Mouse (Mus musculus): ENCODE measurements around the gene Miga1. TPM values are rescaled to one million over a fixed set of nuclear protein-coding genes. Genes with fewer than 3 reads are reported as not detected.

Miga1 gene
- polyA plus RNA-seq, 1 experiment from 2014 or later: 21.1 TPM

DNA sequence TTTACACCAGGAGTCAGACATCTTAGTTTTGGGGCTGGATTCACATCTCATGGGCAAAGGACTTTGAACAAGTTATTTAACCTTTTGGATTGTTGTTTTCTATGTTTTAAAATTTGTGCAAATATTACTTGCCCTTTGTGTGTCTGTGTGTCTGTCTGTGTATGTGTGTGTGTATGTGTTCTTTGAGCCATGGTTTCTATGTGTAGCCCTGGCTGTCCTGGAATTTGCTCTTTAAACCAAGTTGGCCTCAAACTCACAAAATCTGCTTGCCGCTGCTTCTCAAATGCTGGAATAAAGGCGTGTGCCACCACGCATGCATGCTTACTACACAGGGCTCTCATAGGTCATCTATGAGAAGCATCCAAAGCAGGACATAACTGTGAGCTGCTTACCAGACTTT is 63.3 kb downstream of the Miga1 start:
- no peak overlapping the region for H3K4me2 ChIP-seq (ENCODE audit: low read depth, low read length)
- no peak for DNase-seq (ENCODE audit: low spot score)
- no peak for ATAC-seq (replicated peaks; ENCODE audit: insufficient number of reproducible peaks, low FRiP score, low TSS enrichment, low read depth)
- no peaks in the 10 kb centered on the region; the same call in 1 of the 2 replicates for H3K36me3 ChIP-seq (replicated peaks; ENCODE audit: control insufficient read depth, insufficient read depth, low read depth, low read length)
- 97% methylated on average over 3 of the region's 3 CpGs for WGBS
- no peaks in the 10 kb centered on the region for H3K9me3 ChIP-seq (replicated peaks; ENCODE audit: control insufficient read depth, low read length)
- no peak overlapping the region for H3K27ac ChIP-seq (replicated peaks; ENCODE audit: low read depth, low read length)
- H3K4me3 ChIP-seq (ENCODE audit: low read depth, low read length): no peak overlapping the region
- H3K9ac ChIP-seq (replicated peaks; ENCODE audit: low read length): no peak overlapping the region
- H3K27me3 ChIP-seq (ENCODE audit: control insufficient read depth, insufficient read depth, low read length): no peaks in the 10 kb centered on the region
- H3K4me1 ChIP-seq (ENCODE audit: control insufficient read depth, insufficient read depth, low read length): no peaks in the 10 kb centered on the region

DNA sequence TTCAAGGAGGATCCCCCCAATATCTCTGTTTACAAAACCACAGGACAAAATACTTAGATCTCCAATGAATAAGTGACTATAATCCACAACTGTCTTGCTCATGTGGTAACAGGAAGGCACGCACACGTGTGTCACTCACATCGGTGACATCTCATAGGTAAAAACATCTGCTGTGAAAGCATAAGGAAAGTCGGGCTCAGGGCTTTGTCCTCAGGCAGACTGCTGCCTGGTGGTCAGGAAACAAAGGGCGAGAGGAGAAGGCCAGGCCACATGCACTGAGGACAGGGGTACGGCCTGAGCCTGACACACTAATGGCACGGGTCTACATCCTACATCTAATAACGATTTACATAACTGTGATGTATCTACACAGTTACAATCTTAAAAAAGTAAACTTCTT is 65.2 kb downstream of the Miga1 start:
- no peak overlapping the region for H3K27ac ChIP-seq (replicated peaks; ENCODE audit: low read depth, low read length)
- no peak overlapping the region for H3K9ac ChIP-seq (replicated peaks; ENCODE audit: low read length)
- no peak for ATAC-seq (replicated peaks; ENCODE audit: insufficient number of reproducible peaks, low FRiP score, low TSS enrichment, low read depth)
- no peak overlapping the region for H3K4me2 ChIP-seq (ENCODE audit: low read depth, low read length)
- H3K4me3 ChIP-seq (ENCODE audit: low read depth, low read length): no peak overlapping the region
- 73% methylated on average over 8 of the region's 8 CpGs for WGBS
- H3K36me3 ChIP-seq (replicated peaks; ENCODE audit: control insufficient read depth, insufficient read depth, low read depth, low read length): no peaks in the 10 kb centered on the region; the same call in 1 of the 2 replicates
- no peaks in the 10 kb centered on the region for H3K9me3 ChIP-seq (replicated peaks; ENCODE audit: control insufficient read depth, low read length)
- DNase-seq (ENCODE audit: low spot score): no peak
- H3K27me3 ChIP-seq (ENCODE audit: control insufficient read depth, insufficient read depth, low read length): no peaks in the 10 kb centered on the region
- no peaks in the 10 kb centered on the region for H3K4me1 ChIP-seq (ENCODE audit: control insufficient read depth, insufficient read depth, low read length)

DNA sequence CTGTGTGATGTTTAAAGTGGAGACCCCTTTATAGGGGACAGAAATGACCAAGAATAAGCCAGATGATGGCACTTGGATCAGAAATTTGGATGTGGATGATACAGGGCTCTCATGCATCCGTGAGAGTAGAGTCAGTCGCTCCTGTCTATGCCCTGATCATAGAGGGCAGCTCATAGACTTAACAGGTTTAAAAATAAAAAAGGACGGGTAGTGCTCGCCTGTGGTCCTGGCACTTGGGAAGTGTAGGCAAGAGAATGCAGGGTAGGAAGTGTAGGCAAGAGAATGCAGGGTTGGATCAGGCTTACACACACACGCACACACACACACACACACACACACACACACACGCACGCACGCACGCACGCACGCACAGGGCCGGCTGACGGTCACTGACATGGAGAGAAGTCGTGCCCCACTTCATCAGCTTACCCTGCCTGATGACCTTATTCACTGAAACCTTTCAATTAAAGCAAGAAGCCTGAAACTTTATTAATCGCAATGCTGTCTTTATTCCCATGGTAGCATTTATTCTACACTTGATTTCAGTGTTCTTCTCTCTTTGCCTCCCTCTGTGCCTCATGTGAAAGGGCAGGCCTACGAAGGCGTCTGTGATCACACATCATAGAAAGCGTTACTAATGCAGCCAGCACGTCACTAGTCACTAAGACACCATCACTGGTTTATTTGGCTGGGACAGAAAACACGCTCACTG is 67.1 kb downstream of the Miga1 start:
- H3K9me3 ChIP-seq (replicated peaks; ENCODE audit: control insufficient read depth, low read length): no peaks in the 10 kb centered on the region
- WGBS: 88% methylated on average over 20 of the region's 20 CpGs
- no peaks in the 10 kb centered on the region for H3K27me3 ChIP-seq (ENCODE audit: control insufficient read depth, insufficient read depth, low read length)
- H3K4me1 ChIP-seq (ENCODE audit: control insufficient read depth, insufficient read depth, low read length): no peaks in the 10 kb centered on the region
- H3K4me2 ChIP-seq (ENCODE audit: low read depth, low read length): no peak overlapping the region
- no peak overlapping the region for H3K9ac ChIP-seq (replicated peaks; ENCODE audit: low read length)
- no peak for DNase-seq (ENCODE audit: low spot score)
- H3K4me3 ChIP-seq (ENCODE audit: low read depth, low read length): no peak overlapping the region
- H3K36me3 ChIP-seq (replicated peaks; ENCODE audit: control insufficient read depth, insufficient read depth, low read depth, low read length): no peaks in the 10 kb centered on the region; the same call in 1 of the 2 replicates
- no peak overlapping the region for H3K27ac ChIP-seq (replicated peaks; ENCODE audit: low read depth, low read length)
- no peak for ATAC-seq (replicated peaks; ENCODE audit: insufficient number of reproducible peaks, low FRiP score, low TSS enrichment, low read depth)

DNA sequence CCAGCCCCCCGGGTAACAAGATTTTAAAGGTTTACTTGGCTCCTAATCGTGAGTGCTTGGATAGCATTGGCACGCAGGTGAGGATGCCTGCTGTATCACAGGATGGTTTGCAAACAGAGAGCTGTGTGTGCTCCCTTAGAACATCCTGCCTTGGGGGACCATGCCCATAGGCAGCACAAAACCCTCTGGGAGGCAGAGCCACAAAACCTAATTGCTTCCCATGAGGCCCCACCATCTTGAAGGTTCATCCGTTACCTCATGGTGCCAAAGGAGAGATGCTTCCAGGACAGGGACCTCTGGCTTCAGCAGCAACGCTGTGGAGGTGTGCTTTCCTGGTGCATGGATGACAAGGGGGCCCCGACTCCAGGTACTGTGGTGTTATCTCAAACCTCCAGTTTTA is 68.3 kb downstream of the Miga1 start:
- Histone ChIP-seq H3K36me3 (replicated peaks; ENCODE audit: control insufficient read depth, insufficient read depth, low read depth, low read length) (no peaks in the 10 kb centered on the region; the same call in 1 of the 2 replicates), H3K4me3 (ENCODE audit: low read depth, low read length) (no peak overlapping the region), H3K4me1 (ENCODE audit: control insufficient read depth, insufficient read depth, low read length) (no peaks in the 10 kb centered on the region), H3K9me3 (replicated peaks; ENCODE audit: control insufficient read depth, low read length) (no peaks in the 10 kb centered on the region), H3K27me3 (ENCODE audit: control insufficient read depth, insufficient read depth, low read length) (no peaks in the 10 kb centered on the region), H3K27ac (replicated peaks; ENCODE audit: low read depth, low read length) (no peak overlapping the region), H3K9ac (replicated peaks; ENCODE audit: low read length) (no peak overlapping the region), H3K4me2 (ENCODE audit: low read depth, low read length) (no peak overlapping the region)
- WGBS: 81% methylated on average over 6 of the region's 6 CpGs
- no peak for ATAC-seq (replicated peaks; ENCODE audit: insufficient number of reproducible peaks, low FRiP score, low TSS enrichment, low read depth)
- no peak for DNase-seq (ENCODE audit: low spot score)

DNA sequence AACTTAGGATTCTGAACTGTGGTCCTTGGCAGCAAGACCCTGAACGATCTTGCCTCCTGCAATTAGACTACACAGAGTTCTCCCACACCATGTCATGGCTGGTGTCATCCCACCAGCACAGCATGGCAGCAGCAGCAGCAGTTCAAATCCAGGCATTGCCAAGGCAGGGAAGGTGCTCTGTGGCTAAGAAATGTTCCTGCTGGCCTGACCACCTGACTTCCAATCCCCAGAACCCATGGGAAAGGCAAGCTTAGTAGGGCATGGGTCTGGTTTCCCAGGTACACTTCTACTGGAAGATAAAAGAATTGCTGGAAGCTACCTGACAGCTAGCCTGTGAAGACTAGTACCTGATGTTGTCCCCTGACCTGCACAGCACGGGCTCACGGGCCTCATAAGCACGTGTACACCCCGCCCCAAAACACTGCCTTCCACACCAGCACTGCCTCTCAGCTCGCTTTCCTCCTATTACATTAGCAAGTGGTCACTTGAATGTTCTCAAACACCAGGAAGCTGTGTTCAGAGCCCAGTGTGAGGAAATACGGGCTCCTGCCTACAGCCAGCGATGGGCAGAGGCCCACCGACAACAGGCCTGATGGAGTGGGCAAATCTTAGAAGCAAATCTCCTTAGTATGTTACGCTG is 69.0 kb downstream of the Miga1 start:
- Histone ChIP-seq H3K27ac (replicated peaks; ENCODE audit: low read depth, low read length) (no peak overlapping the region), H3K9me3 (replicated peaks; ENCODE audit: control insufficient read depth, low read length) (no peaks in the 10 kb centered on the region), H3K4me1 (ENCODE audit: control insufficient read depth, insufficient read depth, low read length) (0 out of 2 replicates have a peak, but pooled peaks cover 2% of the 10 kb centered on the region), H3K36me3 (replicated peaks; ENCODE audit: control insufficient read depth, insufficient read depth, low read depth, low read length) (no peaks in the 10 kb centered on the region; the same call in 1 of the 2 replicates), H3K9ac (replicated peaks; ENCODE audit: low read length) (no peak overlapping the region), H3K4me3 (ENCODE audit: low read depth, low read length) (no peak overlapping the region), H3K27me3 (ENCODE audit: control insufficient read depth, insufficient read depth, low read length) (0 out of 2 replicates have a peak, but pooled peaks cover 2% of the 10 kb centered on the region), H3K4me2 (ENCODE audit: low read depth, low read length) (no peak overlapping the region)
- DNase-seq (ENCODE audit: low spot score) (no peak), ATAC-seq (replicated peaks; ENCODE audit: insufficient number of reproducible peaks, low FRiP score, low TSS enrichment, low read depth) (no peak)
- 91% methylated on average over 10 of the region's 10 CpGs for WGBS

DNA sequence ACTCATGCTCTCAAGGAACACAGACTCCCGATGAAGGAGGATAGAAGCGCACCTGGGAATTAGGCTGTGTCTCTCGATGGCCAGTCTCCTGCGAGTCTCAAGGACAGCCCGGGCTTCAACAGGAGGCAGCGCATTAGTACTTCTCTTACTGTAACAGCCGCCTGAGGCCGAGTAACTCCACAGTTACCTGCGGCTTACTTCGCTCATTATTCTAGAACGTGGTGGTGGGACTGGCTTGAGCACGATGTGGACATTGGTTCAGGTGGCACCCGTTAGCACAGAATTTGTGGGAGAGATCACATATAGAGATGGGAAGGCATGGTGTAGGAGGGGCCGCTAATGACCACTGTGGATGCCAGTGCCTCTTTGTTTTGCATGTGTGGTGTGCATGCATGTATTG is 72.1 kb downstream of the Miga1 start:
- no peaks in the 10 kb centered on the region for H3K9me3 ChIP-seq (replicated peaks; ENCODE audit: control insufficient read depth, low read length)
- DNase-seq (ENCODE audit: low spot score): no peak
- 90% methylated on average over 14 of the region's 14 CpGs for WGBS
- H3K4me3 ChIP-seq (ENCODE audit: low read depth, low read length): no peak overlapping the region
- H3K4me2 ChIP-seq (ENCODE audit: low read depth, low read length): no peak overlapping the region
- H3K27me3 ChIP-seq (ENCODE audit: control insufficient read depth, insufficient read depth, low read length): peaks cover 9% of the 10 kb centered on the region
- no peaks in the 10 kb centered on the region for H3K36me3 ChIP-seq (replicated peaks; ENCODE audit: control insufficient read depth, insufficient read depth, low read depth, low read length)
- no peak for ATAC-seq (replicated peaks; ENCODE audit: insufficient number of reproducible peaks, low FRiP score, low TSS enrichment, low read depth)
- H3K9ac ChIP-seq (replicated peaks; ENCODE audit: low read length): no peak overlapping the region
- H3K4me1 ChIP-seq (ENCODE audit: control insufficient read depth, insufficient read depth, low read length): 0 out of 2 replicates have a peak, but pooled peaks cover 3% of the 10 kb centered on the region
- no peak overlapping the region for H3K27ac ChIP-seq (replicated peaks; ENCODE audit: low read depth, low read length)

DNA sequence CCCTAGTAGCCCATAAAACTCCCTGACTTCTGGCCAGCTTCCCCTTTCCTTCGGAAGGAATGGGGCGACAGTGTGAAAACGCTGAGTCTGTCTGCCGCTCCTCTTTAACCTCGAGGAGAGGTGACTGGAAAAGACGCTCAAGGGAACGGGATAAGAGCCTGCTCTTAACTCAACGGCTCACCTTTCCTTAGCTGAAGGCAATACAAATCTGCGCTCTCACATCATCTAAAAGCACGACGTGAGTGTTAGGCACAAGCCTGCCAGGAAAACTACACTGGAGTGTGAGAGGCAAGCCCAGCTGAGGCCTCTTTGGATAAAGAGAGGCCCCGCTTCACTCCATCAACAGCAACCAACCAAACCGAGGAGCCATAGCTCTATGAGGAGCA is 74.2 kb downstream of the Miga1 start, which contains the start of gene Nexn:
Nexn (minus strand) TSS at position 315 of the 386 bp plus-strand sequence.
- DNase-seq (ENCODE audit: low spot score) (peak; percentile 36), ATAC-seq (replicated peaks; ENCODE audit: insufficient number of reproducible peaks, low FRiP score, low TSS enrichment, low read depth) (no peak)
- H3K27me3 ChIP-seq (ENCODE audit: control insufficient read depth, insufficient read depth, low read length): peaks cover 9% of the 10 kb centered on the region
- H3K4me3 ChIP-seq (ENCODE audit: low read depth, low read length): peak within 1 kb of the TSS; percentile 62
- H3K4me2 ChIP-seq (ENCODE audit: low read depth, low read length): peak within 1 kb of the TSS; percentile 99
- no peaks in the 10 kb centered on the region for H3K9me3 ChIP-seq (replicated peaks; ENCODE audit: control insufficient read depth, low read length)
- H3K4me1 ChIP-seq (ENCODE audit: control insufficient read depth, insufficient read depth, low read length): peaks cover 3% of the 10 kb centered on the region; the same call in 1 of the 2 replicates
- peak within 1 kb of the TSS; percentile 20; the same call in 1 of the 2 replicates for H3K27ac ChIP-seq (replicated peaks; ENCODE audit: low read depth, low read length)
- peak within 1 kb of the TSS; percentile 72 for H3K9ac ChIP-seq (replicated peaks; ENCODE audit: low read length)
- H3K36me3 ChIP-seq (replicated peaks; ENCODE audit: control insufficient read depth, insufficient read depth, low read depth, low read length): no peaks in the 10 kb centered on the region
- WGBS: 3% methylated on average over 13 of the region's 13 CpGs

Measured in embryonic facial prominence, embryonic 11.5 days (tissue).